Mouse (Mus musculus): ENCODE measurements around the gene Msh5. TPM values are rescaled to one million over a fixed set of nuclear protein-coding genes. Genes with fewer than 3 reads are reported as not detected.

Gene Msh5
- polyA plus RNA-seq, 1 experiment = 3.0 TPM

Other genes with a start within 250 kb of the Msh5 start
- gene Cyp21a1, start 242.2 kb downstream of the Msh5 start, polyA plus RNA-seq (2012; rRNA removed) = 0.08 TPM in 1 of 2 replicates, not detected in the other
- gene Stk19, start 209.8 kb downstream of the Msh5 start, polyA plus RNA-seq (2012; rRNA removed) = 75.7 and 76.3 TPM in 2 replicates
- 61.1 and 67.6 TPM in 2 replicates for gene Dxo, start 209.7 kb downstream of the Msh5 start, polyA plus RNA-seq (2012; rRNA removed)
- 89.7 and 90.9 TPM in 2 replicates for gene Skiv2l, start 196.5 kb downstream of the Msh5 start, polyA plus RNA-seq (2012; rRNA removed)
- 50.7 and 54.7 TPM in 2 replicates for gene Nelfe, start 196.4 kb downstream of the Msh5 start, polyA plus RNA-seq (2012; rRNA removed)
- 0.29 and 2.0 TPM in 2 replicates for gene Cfb, start 184.2 kb downstream of the Msh5 start, polyA plus RNA-seq (2012; rRNA removed)
- gene Zbtb12, start 167.3 kb downstream of the Msh5 start, polyA plus RNA-seq (2012; rRNA removed) = 73.3 and 74.1 TPM in 2 replicates
- 0.29 TPM in 1 of 2 replicates, not detected in the other for gene Gm20547, start 164.7 kb downstream of the Msh5 start, polyA plus RNA-seq (2012; rRNA removed)
- gene C2, start 148.5 kb downstream of the Msh5 start, polyA plus RNA-seq (2012; rRNA removed) = 2.4 and 3.2 TPM in 2 replicates
- 311 and 328 TPM in 2 replicates for gene Ehmt2, start 148.3 kb downstream of the Msh5 start, polyA plus RNA-seq (2012; rRNA removed)
- 0.04 and 0.06 TPM in 2 replicates for gene Slc44a4, start 132.3 kb downstream of the Msh5 start, polyA plus RNA-seq (2012; rRNA removed)
- gene Neu1, start 115.5 kb downstream of the Msh5 start, polyA plus RNA-seq (2012; rRNA removed) = 30.5 and 30.9 TPM in 2 replicates
- gene Hspa1b, start 87.5 kb downstream of the Msh5 start, polyA plus RNA-seq (2012; rRNA removed) = 8.8 and 9.7 TPM in 2 replicates
- gene Gm20481, start 76.8 kb downstream of the Msh5 start, polyA plus RNA-seq (2012; rRNA removed) = not detected in 2 replicates
- gene Hspa1a, start 74.6 kb downstream of the Msh5 start, polyA plus RNA-seq (2012; rRNA removed) = 13.2 and 13.5 TPM in 2 replicates
- gene Hspa1l, start 74.0 kb downstream of the Msh5 start, polyA plus RNA-seq (2012; rRNA removed) = 0.62 and 0.90 TPM in 2 replicates
- 93.6 and 101 TPM in 2 replicates for gene Lsm2, start 64.9 kb downstream of the Msh5 start, polyA plus RNA-seq (2012; rRNA removed)
- gene Vars, start 45.8 kb downstream of the Msh5 start, polyA plus RNA-seq (2012; rRNA removed) = 78.1 and 85.3 TPM in 2 replicates
- 0.48 TPM in 2 replicates for gene Vwa7, start 30.2 kb downstream of the Msh5 start, polyA plus RNA-seq (2012; rRNA removed)
- 2.1 and 2.3 TPM in 2 replicates for gene Sapcd1, start 18.7 kb downstream of the Msh5 start, polyA plus RNA-seq (2012; rRNA removed)
- 45.7 and 47.6 TPM in 2 replicates for gene Clic1, start 3.2 kb upstream of the Msh5 start, polyA plus RNA-seq (2012; rRNA removed)
- gene Ddah2, start 12.3 kb upstream of the Msh5 start, polyA plus RNA-seq (2012; rRNA removed) = 243 and 254 TPM in 2 replicates
- 2.1 TPM in 1 of 2 replicates, not detected in the other for gene Ly6g6c, start 18.6 kb upstream of the Msh5 start, polyA plus RNA-seq (2012; rRNA removed)
- gene Mpig6b, start 19.4 kb upstream of the Msh5 start, polyA plus RNA-seq (2012; rRNA removed) = 0.03 and 0.10 TPM in 2 replicates
- 6.6 and 10.1 TPM in 2 replicates for gene Ly6g6e, start 30.2 kb upstream of the Msh5 start, polyA plus RNA-seq (2012; rRNA removed)
- gene Ly6g6d, start 31.3 kb upstream of the Msh5 start, polyA plus RNA-seq (2012; rRNA removed) = 1.3 and 1.6 TPM in 2 replicates
- gene Ly6g6f, start 38.9 kb upstream of the Msh5 start, polyA plus RNA-seq (2012; rRNA removed) = 0.09 and 0.19 TPM in 2 replicates
- 110 and 114 TPM in 2 replicates for gene Abhd16a, start 42.5 kb upstream of the Msh5 start, polyA plus RNA-seq (2012; rRNA removed)
- not detected in 2 replicates for gene Ly6g5c, start 61.5 kb upstream of the Msh5 start, polyA plus RNA-seq (2012; rRNA removed)
- gene Ly6g5b, start 68.7 kb upstream of the Msh5 start, polyA plus RNA-seq (2012; rRNA removed) = 2.3 TPM in 2 replicates
- 17.4 and 18.3 TPM in 2 replicates for gene Gpank1, start 74.7 kb upstream of the Msh5 start, polyA plus RNA-seq (2012; rRNA removed)
- 170 and 198 TPM in 2 replicates for gene Csnk2b, start 75.3 kb upstream of the Msh5 start, polyA plus RNA-seq (2012; rRNA removed)
- gene D17H6S53E, start 79.6 kb upstream of the Msh5 start, polyA plus RNA-seq (2012; rRNA removed) = 5.2 and 5.6 TPM in 2 replicates
- 0.65 and 0.84 TPM in 2 replicates for gene Apom, start 85.3 kb upstream of the Msh5 start, polyA plus RNA-seq (2012; rRNA removed)
- gene Bag6, start 88.4 kb upstream of the Msh5 start, polyA plus RNA-seq (2012; rRNA removed) = 237 and 290 TPM in 2 replicates
- gene Prrc2a, start 118.2 kb upstream of the Msh5 start, polyA plus RNA-seq (2012; rRNA removed) = 228 and 250 TPM in 2 replicates
- 3.7 and 3.9 TPM in 2 replicates for gene Aif1, start 129.3 kb upstream of the Msh5 start, polyA plus RNA-seq (2012; rRNA removed)
- 15.7 and 18.5 TPM in 2 replicates for gene Lst1, start 141.7 kb upstream of the Msh5 start, polyA plus RNA-seq (2012; rRNA removed)
- 0.76 and 0.84 TPM in 2 replicates for gene Ltb, start 147.7 kb upstream of the Msh5 start, polyA plus RNA-seq (2012; rRNA removed)
- 0.05 TPM in 2 replicates for gene Tnf, start 155.3 kb upstream of the Msh5 start, polyA plus RNA-seq (2012; rRNA removed)
- 0.57 and 0.62 TPM in 2 replicates for gene Lta, start 158.6 kb upstream of the Msh5 start, polyA plus RNA-seq (2012; rRNA removed)
- gene Gm16181, start 174.1 kb upstream of the Msh5 start, polyA plus RNA-seq (2012; rRNA removed) = not detected in 2 replicates
- 147 and 148 TPM in 2 replicates for gene Atp6v1g2, start 186.9 kb upstream of the Msh5 start, polyA plus RNA-seq (2012; rRNA removed)
- 14.3 and 14.8 TPM in 2 replicates for gene Nfkbil1, start 189.0 kb upstream of the Msh5 start, polyA plus RNA-seq (2012; rRNA removed)
- gene Ddx39b, start 195.0 kb upstream of the Msh5 start, polyA plus RNA-seq (2012; rRNA removed) = 727 and 778 TPM in 2 replicates
- 60.4 and 60.8 TPM in 2 replicates for gene H2-D1, start 216.0 kb upstream of the Msh5 start, polyA plus RNA-seq (2012; rRNA removed)